12 mouse cellular contexts compared by ENCODE assay signal in the genomic region with DNA sequence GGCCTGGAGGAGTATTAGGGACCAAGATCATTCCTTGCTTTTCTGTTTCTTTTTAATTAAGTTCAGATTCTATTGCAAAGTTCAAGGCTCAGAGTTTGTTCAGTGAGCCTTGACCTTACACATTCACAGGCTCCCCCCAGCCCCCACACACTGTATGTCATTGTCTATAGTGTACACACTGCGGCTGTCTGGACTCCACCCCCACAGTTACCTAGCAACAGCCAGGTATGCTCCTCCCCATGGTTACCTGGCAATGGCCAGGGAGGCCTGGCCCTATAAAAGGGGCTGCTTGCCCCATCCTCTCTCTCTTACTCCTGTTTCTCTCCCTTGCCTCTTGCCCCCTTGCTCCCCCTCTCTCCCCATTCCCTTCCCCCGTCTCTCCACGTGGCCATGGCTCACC.
DNase-seq lines count a peak whose midpoint lies in the region.
"Had no signal": no experiment of that assay in that cellular context is flagged by ENCODE, and none has a peak within 500 bp of the region (broad histone marks: within the 10 kb centered on the region; RNA-seq: fewer than 3 reads in every experiment).

No protein-coding gene starts in this region.

- DNase-seq in R1 (ENCODE audit: low read depth, low spot score) (peak; percentile 38), ZHBTc4 (ENCODE audit: low read depth, low spot score) (peak; percentile 8)
- DNase-seq in kidney, adult 9 months: peak; percentile 48
- peak; percentile 54 to 71 for DNase-seq in kidney, postnatal 25 days
- no peak for DNase-seq in adrenal gland, postnatal 25 days
- DNase-seq in testis, postnatal 14 days (ENCODE audit: low spot score): no peak
- no peak for DNase-seq in gastrocnemius, adult 18-20 months (ENCODE audit: low spot score)
- DNase-seq: adrenal gland, adult 8-10 months; cerebellum, postnatal 10 days; gastrocnemius, postnatal 36 days; layer of hippocampus, adult 9-11 months; right cerebral cortex, adult 18-20 months had no signal

Comparison
In these comparisons a context has a peak if more than half of its experiments do, and no peak if none do; other contexts are left out.
1. DNase-seq: peak in R1 (single experiment), ZHBTc4 (single experiment), kidney, adult 9 months (single experiment) and kidney, postnatal 25 days (2 of 2); none in adrenal gland, postnatal 25 days (single experiment), testis, postnatal 14 days (single experiment) and gastrocnemius, adult 18-20 months (single experiment).